Mouse (Mus musculus): ENCODE measurements around the gene Rab29. TPM values are rescaled to one million over a fixed set of nuclear protein-coding genes. Genes with fewer than 3 reads are reported as not detected.
A peak's percentile ranks its signal among the peaks of the same experiment; 100 is the strongest.
"Not testable (repeated sequence)": the region's sequence is repeated elsewhere in the genome, so short reads cannot be mapped to it uniquely, and the experiment has no call there.

Rab29 gene
- total RNA-seq, 2 experiments from 2014 or later: 20.2 to 22.9 TPM

DNA sequence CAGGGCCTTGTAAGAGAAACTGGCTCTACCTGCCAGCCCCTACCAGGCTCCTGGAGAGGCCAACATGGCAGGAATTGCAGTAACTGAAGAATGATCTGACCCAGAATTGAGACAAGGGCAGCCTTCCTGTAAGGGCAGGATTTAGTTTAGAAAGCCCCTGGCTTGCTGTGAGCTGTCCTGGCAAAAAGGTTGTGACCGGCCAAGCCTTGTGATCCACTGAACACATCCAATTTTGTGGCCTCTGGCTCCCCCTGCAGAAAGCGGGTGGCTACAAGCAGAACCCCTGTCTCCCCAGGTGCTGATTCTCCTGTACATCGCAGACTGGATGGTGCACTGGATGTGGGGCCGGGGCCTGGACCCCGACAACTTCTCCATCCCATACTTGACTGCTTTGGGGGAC, 20.8 kb upstream of the Rab29 start:
- ATAC-seq (replicated peaks; ENCODE audit: poor library complexity, severe bottlenecking): no peak

DNA sequence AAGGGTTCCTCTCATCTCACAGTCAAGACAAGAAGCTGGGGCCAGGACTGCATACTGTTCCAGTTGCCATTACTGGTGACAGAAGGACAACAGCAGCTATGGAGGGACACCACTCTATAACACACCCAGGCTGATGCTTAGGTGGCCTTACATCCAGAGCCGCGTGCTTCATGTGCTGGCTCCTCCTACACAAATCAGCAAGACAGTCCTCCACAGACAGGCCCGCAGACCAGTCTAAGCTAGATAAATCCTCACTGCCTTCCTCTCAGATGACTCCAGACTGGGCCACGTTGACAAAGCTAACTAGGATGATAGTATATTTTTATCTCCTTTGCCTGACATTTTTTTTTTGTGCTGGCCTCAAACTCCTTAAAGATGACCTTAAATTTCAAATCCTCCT, 5.2 kb upstream of the Rab29 start:
- no peak for ATAC-seq (replicated peaks; ENCODE audit: poor library complexity, severe bottlenecking)

DNA sequence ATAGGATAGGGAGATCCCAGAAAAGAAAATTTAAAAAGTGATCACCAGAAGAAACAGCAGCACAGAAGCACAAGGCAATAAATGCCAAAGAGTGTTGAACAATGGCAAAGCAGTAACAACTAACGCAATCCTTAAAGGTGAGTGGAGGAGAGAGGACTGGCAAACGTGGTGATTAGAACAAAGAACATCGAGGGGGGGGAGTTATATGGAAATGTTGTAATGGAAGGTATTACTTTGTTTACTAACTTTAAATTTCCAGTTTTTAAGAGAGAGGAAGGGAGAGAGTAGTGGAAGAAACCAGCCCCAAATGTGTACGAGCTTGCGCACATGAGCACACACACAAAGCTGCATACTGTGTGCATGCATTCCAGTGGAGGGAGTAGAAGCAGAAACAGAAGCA, 1.4 kb upstream of the Rab29 start:
- no peak for ATAC-seq (replicated peaks; ENCODE audit: poor library complexity, severe bottlenecking)

DNA sequence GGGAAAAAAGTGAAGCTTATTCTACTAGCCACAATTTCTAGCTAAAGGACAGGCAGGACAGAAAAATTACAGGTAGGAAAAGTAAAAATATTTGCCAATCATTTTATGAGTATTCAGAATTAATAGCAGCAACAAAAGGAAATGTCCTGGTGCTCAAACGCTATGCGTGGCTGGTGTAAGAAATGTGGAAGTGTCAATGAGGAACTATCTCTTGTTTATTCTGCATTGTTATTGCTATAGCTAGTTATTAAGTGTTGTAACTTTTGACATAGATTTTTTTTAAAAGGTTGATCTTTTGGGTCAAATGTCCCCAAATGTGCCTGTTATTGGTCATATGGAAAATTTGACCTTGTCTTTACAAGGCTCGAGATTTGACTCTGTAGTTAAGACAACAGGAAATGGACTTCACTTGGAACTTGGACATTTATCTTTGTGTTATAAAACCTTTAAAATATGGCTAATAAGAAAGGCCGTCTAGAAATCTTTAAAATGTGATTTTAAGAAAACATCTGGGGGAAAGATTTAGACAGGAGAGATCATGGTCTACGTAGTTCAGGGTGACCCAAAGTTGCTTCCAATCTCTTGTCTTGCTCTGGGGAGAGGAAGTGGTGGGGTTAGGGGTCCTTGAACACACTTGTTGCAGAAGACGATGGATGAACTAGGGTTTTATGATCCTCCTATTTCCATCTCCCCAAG, 572 bp upstream of the Rab29 start:
- peak; percentile 57 for ATAC-seq (replicated peaks; ENCODE audit: poor library complexity, severe bottlenecking)

DNA sequence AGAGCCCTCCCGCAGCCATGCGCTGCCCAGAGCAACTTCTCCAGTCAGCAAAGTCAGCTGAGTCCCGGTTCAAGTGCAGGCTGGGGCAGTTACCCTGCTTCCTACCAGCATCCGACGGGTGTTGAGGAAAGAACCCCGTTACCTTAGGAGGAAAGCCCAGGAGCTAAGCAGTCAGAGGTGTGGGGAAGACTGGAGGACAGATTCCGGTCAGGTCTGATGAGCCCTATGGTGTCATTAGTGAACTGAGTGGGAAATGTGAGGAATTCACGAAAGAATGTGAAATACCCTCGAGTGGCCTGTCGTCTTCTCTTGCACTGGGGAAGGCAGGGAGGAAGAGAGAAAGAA, 894 bp downstream of the Rab29 start:
- peak; percentile 34 for ATAC-seq (replicated peaks; ENCODE audit: poor library complexity, severe bottlenecking)

DNA sequence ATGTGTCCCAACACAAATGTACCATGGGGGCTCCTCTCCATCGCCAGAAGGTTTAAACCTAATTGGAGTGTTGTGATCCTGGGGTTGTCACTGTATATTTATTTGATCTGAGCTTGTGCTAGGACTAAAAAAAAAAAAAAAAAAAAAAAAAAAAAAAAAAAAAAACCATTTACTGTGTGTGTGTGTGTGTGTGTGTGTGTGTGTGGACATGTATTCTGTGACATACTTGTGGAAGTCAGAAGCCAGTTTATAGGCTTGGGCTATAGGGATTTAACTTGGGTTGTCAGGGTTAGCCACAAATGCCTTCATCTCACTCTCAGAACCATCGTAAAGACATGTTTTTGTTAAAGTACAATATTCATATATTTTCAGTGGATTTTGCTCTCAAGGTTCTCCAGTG, 2.5 kb downstream of the Rab29 start:
- ATAC-seq (replicated peaks; ENCODE audit: poor library complexity, severe bottlenecking): no peak

DNA sequence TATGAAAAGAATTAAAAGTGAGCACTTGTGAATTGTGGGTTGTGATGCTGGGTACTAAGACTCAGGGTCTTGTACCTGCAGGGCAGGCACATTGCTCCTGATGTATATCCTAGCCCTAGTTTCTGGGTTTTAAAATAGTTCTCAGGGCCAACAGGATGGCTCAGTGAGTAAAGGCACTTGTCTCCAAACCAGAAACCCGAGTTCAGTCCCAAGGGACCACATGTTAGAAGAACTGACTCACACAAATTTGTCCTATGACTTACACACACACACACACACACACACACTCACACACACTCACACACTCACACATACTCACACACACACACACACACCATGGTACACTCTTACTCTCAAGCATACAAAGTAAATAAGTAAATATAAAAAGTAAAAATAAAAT, 5.8 kb downstream of the Rab29 start:
- no peak for ATAC-seq (replicated peaks; ENCODE audit: poor library complexity, severe bottlenecking)

DNA sequence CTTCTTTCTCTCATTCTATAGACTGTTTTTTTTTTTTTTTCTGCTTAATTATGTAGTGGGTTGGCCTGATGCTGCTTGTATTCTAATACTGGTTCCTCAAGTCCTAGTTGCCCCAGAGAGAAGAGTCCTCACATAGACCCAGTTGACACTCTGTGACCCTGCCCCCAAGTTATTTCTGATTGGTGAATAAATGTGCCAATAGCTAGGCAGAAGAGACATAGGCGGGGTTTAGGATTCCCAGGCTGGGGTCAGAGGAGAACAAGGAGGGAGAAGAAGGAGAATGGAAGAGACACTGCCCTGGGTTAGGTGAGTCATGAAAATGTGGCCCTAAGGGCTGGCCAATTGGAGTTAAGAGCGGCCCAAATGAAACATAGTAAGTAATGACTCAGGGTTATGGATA, 12.8 kb downstream of the Rab29 start:
- ATAC-seq (replicated peaks; ENCODE audit: poor library complexity, severe bottlenecking): no peak

DNA sequence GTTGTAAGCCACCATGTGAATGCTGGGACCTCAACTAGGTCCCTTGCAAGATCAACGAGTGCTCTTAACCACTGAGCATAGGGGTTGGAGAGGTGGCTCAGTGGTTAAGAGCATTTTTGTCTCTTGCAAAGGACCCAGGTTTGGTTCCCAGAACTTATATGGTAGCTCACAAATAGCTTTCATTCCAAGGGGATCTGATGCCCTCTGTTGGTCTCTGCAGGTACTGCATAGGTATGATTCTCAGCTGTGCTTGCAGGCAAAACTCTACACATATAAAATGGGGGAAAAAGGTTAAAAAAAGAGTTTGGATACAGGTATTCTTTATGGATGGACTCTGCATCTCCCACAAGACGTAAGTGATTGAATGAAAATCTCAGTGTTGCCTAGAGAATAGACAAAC, 15.8 kb downstream of the Rab29 start:
- ATAC-seq (replicated peaks; ENCODE audit: poor library complexity, severe bottlenecking): 0 out of 2 replicates have a peak, but pooled peaks have one; percentile 27

DNA sequence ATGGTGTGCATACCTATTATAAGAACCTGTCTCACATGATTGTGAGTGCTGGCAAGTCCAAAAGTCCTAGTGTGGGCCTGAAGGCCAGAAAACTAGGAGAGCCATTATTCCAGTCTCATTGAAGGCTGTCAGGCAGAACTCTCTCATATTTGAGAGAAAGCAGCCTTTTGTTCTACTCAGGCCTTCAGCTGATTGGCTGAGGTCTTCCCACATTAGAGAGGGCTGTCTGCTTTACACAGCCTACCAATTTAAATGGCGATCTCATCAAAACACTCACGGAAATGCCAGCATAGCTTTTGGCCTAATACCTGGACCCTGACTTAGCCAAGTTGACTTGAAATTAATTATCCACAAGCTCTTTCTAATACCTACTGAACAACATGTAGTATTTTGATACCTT, 19.1 kb downstream of the Rab29 start:
- ATAC-seq (replicated peaks; ENCODE audit: poor library complexity, severe bottlenecking): no peak

DNA sequence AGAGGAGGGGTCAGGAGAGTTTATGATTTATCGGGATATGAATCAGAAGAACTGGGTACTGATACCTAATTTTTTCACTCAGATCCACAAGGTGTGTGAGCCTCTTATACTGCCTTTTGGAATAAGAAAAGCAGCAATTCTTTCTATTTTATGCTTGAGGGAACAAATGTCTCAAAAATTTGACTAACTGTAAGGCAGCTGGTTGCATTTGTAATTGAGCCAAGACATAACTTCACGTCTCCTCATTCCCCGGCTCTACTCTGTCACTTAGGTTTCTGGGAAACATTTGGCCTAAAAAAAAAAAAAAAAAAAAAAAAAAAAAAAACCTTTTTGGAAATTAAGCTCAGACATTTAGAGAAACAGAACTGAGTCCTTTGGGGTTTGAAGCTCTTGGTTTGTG, 19.6 kb downstream of the Rab29 start:
- ATAC-seq (replicated peaks; ENCODE audit: poor library complexity, severe bottlenecking): no peak

DNA sequence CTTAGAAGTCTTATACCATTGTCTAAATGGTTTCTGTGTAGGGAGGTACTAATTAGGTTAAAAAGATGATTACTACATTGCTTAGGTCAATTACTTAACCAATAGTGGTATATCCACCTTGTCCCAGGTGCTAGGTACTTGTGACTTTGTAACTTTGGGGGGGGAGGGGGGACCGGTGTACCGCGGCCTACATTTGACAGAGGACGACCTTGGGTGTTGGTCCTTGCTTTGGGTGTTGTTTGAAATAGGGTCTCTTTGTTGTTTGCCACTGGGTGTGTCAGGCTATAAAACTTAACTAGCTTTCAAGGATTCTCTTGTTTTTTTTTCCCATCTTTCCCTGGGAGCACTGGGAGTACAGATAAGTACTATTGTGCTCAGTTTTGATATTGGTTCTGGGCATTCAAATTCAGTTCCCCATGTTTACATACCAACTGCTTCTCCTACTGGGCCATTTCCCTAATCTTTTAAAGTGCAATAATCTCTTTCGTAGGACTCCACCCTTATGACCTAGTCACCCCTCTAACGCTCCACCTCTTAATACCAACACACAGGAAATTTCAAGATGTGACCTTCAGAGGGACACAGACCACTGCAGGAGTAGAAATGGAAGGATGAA, 23.1 kb downstream of the Rab29 start:
- no peak for ATAC-seq (replicated peaks; ENCODE audit: poor library complexity, severe bottlenecking)

DNA sequence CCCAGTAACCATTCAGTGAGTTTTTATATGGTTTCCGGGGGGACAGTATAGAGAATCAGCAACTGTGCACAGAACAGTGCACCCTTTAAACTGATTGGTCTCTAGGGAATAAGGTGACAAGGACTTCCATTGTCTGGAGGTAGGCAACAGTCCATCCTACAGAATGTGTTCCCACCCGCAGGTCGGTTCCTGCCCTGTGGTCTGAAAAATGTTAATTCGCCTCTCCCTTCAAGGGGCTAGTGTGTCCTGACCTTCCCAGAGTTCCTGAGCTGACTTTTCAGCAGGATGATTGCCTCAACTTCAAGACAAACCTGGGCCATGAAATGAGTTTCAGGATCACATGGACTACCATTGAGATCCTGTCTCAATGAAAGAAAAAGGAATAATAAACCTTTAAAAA, 24.4 kb downstream of the Rab29 start:
- no peak for ATAC-seq (replicated peaks; ENCODE audit: poor library complexity, severe bottlenecking)

DNA sequence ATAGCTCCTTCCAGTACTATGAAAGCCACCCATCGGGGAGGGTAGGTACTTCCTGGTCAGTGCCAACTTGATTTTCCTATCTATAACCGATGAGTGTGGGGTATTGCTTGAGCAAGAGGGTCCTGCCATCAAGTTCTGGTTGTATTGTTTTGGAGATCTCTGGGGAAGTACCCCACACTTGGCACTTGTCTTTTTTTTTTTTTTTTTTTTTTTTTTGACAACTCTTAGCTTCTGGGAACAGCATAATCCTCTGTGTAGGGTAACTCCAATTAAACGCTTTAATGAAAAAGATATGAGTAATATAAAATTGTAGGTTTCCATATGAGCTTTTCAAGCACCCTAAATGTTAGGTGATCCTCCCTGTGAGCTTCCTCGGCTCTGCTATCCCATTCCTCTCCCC, 35.7 kb downstream of the Rab29 start:
- ATAC-seq (replicated peaks; ENCODE audit: poor library complexity, severe bottlenecking): no peak

DNA sequence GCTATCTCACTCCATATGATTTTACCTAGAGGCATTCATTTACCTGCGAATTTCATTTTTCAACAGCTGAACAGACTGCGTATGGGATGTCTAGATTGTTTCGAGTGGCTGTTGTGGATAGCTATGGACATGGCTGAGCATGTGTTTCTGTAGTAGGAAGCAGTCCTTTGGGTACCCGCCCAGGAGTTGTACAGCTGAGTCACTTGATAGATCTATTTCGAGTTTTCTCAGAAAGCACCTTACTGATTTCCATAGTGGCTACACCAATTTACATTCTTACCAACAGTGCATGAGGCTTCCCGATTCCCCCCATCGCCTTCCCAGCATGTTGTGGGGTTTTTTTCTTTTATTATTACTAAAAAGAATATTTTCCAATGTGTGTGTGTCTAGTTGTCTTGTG, 36.2 kb downstream of the Rab29 start:
- ATAC-seq (replicated peaks; ENCODE audit: poor library complexity, severe bottlenecking): no peak

DNA sequence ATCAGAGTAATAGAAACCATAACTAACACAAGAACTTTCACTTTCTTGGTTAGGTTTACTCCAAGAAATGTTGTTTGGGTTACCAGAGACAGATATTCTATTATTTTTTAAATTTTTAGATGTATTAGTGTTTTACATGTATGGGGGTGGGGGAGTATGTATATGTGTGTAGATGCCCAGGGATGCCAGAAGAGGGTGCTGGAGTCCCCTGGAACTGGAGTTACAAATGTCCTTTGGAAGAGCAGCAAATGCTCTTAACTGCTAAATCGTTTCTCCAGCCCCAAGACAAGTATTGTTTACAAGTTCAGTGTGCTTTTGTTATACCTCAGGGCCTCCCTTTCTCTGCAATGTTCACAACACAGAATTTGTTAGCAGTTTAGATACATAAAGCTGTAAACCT, 38.5 kb downstream of the Rab29 start:
- ATAC-seq (replicated peaks; ENCODE audit: poor library complexity, severe bottlenecking): no peak

DNA sequence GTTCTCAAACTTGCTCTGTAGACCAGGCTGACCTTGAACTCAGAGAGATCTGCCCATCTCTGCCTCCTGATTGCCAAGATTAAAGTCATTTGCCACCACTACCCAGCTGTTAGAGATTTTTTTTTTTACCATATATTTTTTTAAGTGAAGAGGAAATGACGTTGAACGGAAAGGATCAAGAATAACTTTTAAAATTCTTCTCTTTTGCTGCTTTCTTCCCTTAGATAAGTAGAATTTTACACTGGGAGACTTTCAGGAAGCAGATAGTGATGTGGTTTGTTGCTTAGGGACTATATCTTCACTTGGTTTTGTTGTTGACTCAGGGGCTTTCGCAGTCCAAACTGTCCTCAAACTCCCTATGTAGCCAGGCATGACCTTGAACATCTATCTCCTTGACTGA, 41.4 kb downstream of the Rab29 start:
- no peak for ATAC-seq (replicated peaks; ENCODE audit: poor library complexity, severe bottlenecking)

DNA sequence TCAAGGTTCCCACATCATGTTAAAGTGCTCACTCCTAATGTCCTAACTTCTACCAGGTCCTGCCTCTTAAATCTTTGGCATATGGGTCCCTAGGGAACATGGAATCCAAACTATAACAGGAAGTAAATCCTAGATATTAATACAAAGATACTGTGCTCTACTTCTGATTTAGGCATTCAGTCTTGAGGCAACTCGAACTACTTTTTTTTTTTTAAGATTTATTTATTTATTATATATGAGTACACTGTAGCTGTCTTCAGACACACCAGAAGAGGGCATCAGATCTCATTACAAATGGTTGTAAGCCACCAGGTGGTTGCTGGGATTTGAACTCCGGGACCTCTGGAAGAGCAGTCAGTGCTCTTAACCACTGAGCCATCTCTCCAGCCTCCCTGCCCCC, 42.2 kb downstream of the Rab29 start:
- not testable (repeated sequence) for ATAC-seq (replicated peaks; ENCODE audit: poor library complexity, severe bottlenecking)

DNA sequence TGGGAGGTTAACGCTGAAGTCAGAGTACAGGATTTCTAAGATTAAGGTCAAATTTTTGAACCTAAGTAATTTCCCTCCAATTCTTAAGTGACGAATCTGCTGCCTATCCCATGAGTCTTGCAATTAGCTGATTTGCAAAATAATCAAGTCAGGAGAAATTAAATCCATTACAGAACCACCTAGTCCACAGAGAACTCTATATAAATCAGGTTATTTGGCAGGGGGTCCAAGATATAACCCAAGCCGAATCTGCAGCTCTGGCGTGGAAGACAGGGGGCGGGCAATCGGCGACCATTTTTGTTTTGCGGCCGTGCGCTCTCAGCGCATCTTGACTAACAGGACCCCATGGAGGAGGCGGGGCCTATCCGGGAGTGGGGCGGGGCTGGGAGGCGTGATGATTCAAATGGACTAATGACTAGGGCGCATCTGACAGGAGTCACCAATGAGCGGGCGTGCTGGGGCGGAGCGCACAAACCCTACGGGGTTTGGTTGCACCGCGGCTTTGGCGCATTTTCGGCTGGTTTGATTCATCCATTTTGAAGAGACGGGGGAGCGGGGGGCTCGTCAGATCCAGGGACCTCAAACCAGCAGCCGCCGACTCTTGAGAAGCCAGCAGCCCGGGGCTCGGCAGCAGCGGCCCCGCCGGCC, 43.1 kb downstream of the Rab29 start, which contains the start of gene Nucks1:
Nucks1 (plus strand) TSS at position 534 of the 648 bp plus-strand sequence.
- peak; percentile 96 for ATAC-seq (replicated peaks; ENCODE audit: poor library complexity, severe bottlenecking)

DNA sequence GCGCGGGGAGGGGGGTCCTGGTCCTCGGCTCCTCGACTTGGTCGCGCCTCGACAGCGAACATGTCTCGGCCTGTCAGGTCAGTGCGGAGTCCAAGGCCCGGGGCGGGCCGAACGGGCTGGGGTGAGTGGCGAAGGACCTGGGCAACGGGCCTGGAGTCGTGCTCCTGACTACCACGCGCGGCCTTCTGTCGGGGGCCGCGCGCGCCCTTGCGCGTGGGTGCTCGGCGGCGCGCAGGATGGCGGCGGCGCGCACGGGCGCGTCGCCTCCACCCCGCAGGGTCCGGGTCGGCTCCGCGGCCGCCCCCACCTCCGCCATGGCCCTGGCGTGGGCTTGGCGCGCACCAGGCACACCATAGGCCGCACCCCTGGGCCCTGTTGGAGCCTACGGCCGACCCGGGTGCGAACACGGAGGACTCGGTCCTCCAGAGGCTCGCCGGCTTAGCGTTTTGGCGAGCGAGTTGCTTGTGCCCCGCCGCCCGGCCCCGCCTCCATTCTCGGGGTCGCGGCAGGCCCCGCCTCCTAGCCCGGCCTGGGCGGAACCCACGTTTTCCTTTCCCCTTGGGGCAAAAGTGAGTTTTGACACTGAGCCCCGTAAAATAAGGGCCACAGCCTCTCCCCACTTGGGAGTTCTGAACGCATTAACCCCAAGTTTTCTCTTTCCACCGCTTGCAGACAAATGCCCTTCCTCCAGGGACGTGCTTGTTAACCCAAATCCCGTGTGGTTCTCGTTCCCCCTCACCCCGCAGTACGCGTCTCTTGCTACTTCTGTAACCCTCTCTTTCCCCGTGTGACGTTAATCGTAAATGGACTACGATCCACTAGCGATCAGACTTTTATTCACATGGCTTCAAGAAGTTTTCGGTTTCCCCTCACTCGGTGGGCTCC, 43.9 kb downstream of the Rab29 start:
- peak; percentile 69 for ATAC-seq (replicated peaks; ENCODE audit: poor library complexity, severe bottlenecking)

DNA sequence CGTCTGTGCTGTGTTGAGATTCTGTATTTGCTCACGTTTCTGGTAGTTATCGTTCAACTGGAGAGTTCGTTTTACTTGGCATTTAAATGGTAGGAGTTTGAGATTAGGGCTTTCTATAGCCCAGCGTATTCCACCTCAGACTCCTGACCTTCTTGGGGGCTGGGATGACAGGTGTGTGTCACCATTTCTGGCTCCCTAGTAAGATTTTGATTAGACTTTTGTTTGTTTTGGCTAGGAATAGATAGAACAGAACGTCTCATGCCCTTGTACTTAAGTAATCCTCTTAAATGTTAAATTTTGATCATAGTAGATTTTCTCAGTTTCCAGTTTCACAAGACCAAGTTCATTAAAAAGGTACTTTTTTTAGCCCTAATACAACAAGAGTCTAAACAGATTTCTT, 50.6 kb downstream of the Rab29 start:
- ATAC-seq (replicated peaks; ENCODE audit: poor library complexity, severe bottlenecking): no peak

Measured in granulocyte monocyte progenitor cell, adult 5-6 weeks (primary cell).